9 mouse cellular contexts compared by ENCODE assay signal in genomic region chr2:25364313-25364712, GRCm38 (mm10). TPM values are rescaled to one million over a fixed set of nuclear protein-coding genes. Genes with fewer than 3 reads are reported as not detected.
A peak's percentile ranks its signal among the peaks of the same experiment; 100 is the strongest.
DNase-seq lines count a peak whose midpoint lies in the region; ATAC-seq and TF ChIP-seq lines count a peak whose summit lies in the region.
"Had no signal": no experiment of that assay in that cellular context is flagged by ENCODE, and none has a peak within 500 bp of the region (broad histone marks: within the 10 kb centered on the region; RNA-seq: fewer than 3 reads in every experiment).

No protein-coding gene starts in this region.

- peak overlapping the region; percentile 49; the same call in 1 of the 2 replicates for H3K4me3 ChIP-seq in kidney, embryonic 14.5 days (ENCODE audit: low read length)
- peak overlapping the region; percentile 91 for H3K4me3 ChIP-seq in G1E (ENCODE audit: low read depth, low read length)
- peak overlapping the region; percentile 66 for H3K4me3 ChIP-seq in embryonic facial prominence, embryonic 13.5 days
- H3K4me3 ChIP-seq in liver, embryonic 13.5 days (replicated peaks): peak overlapping the region; percentile 70

- H3K9me3 ChIP-seq in kidney, embryonic 14.5 days (ENCODE audit: control insufficient read depth, low read length): no peaks in the 10 kb centered on the region
- no peaks in the 10 kb centered on the region for H3K9me3 ChIP-seq in G1E (replicated peaks)
- H3K9me3 ChIP-seq in embryonic facial prominence, embryonic 13.5 days: no peaks in the 10 kb centered on the region
- no peaks in the 10 kb centered on the region for H3K9me3 ChIP-seq in liver, embryonic 13.5 days (replicated peaks)
- H3K9me3 ChIP-seq: forebrain, embryonic 15.5 days had no signal

- H3K27me3 ChIP-seq in kidney, embryonic 14.5 days (ENCODE audit: control insufficient read depth, insufficient read depth, low read length): peaks cover 7% of the 10 kb centered on the region; the same call in 1 of the 2 replicates
- H3K27me3 ChIP-seq in G1E (ENCODE audit: insufficient read depth, low read length): no peaks in the 10 kb centered on the region
- peaks cover 36% of the 10 kb centered on the region for H3K27me3 ChIP-seq in embryonic facial prominence, embryonic 13.5 days
- peaks cover 29% of the 10 kb centered on the region for H3K27me3 ChIP-seq in liver, embryonic 13.5 days

- TF ChIP-seq CTCF in G1E (IDR thresholded peaks at IDR 0.05; ENCODE audit: low read depth, low read length): no peak

- peaks cover 12% of the 10 kb centered on the region for H3K4me1 ChIP-seq in kidney, embryonic 14.5 days (ENCODE audit: control insufficient read depth, insufficient read depth, low read length)
- peaks cover 52% of the 10 kb centered on the region for H3K4me1 ChIP-seq in G1E (ENCODE audit: insufficient read depth, low read depth, low read length)
- no peaks in the 10 kb centered on the region for H3K4me1 ChIP-seq in embryonic facial prominence, embryonic 13.5 days
- peaks cover 32% of the 10 kb centered on the region for H3K4me1 ChIP-seq in liver, embryonic 13.5 days (replicated peaks)

- WGBS in kidney, embryonic 14.5 days: 90% methylated on average over 4 of the region's 4 CpGs
- WGBS in embryonic facial prominence, embryonic 13.5 days: 84% methylated on average over 4 of the region's 4 CpGs
- 90% methylated on average over 4 of the region's 4 CpGs for WGBS in liver, embryonic 13.5 days (ENCODE audit: insufficient replicate concordance)

- no peak overlapping the region for H3K27ac ChIP-seq in kidney, embryonic 14.5 days (ENCODE audit: low read depth, low read length)
- no peak overlapping the region for H3K27ac ChIP-seq in embryonic facial prominence, embryonic 13.5 days
- H3K27ac ChIP-seq in liver, embryonic 13.5 days: no peak overlapping the region
- H3K27ac ChIP-seq: forebrain, embryonic 15.5 days had no signal

- H3K36me3 ChIP-seq in kidney, embryonic 14.5 days (ENCODE audit: control insufficient read depth, insufficient read depth, low read length): no peaks in the 10 kb centered on the region
- H3K36me3 ChIP-seq in G1E (replicated peaks): peaks cover 56% of the 10 kb centered on the region
- H3K36me3 ChIP-seq in embryonic facial prominence, embryonic 13.5 days: no peaks in the 10 kb centered on the region; the same call in none of the 2 replicates
- H3K36me3 ChIP-seq in liver, embryonic 13.5 days: peaks cover 11% of the 10 kb centered on the region; the same call in 1 of the 2 replicates
- H3K36me3 ChIP-seq: forebrain, embryonic 15.5 days had no signal

- H3K9ac ChIP-seq in kidney, embryonic 14.5 days (ENCODE audit: low read depth, low read length): no peak overlapping the region
- H3K9ac ChIP-seq in embryonic facial prominence, embryonic 13.5 days: peak overlapping the region; percentile 83; the same call in 1 of the 2 replicates
- peak overlapping the region; percentile 70; the same call in 1 of the 2 replicates for H3K9ac ChIP-seq in liver, embryonic 13.5 days

- no peak for ATAC-seq in kidney, embryonic 14.5 days (ENCODE audit: low FRiP score, low TSS enrichment)
- ATAC-seq in G1E (ENCODE audit: extremely low read depth, insufficient number of reproducible peaks, low FRiP score, poor library complexity, severe bottlenecking): no peak
- no peak for ATAC-seq in embryonic facial prominence, embryonic 13.5 days (ENCODE audit: insufficient number of reproducible peaks, insufficient read depth, low FRiP score, low TSS enrichment, low read depth)
- no peak for ATAC-seq in liver, embryonic 13.5 days (ENCODE audit: low read depth)

- H3K4me2 ChIP-seq in kidney, embryonic 14.5 days (replicated peaks; ENCODE audit: low read depth, low read length): 0 out of 2 replicates have a peak overlapping the region, but pooled peaks have one; percentile 87
- H3K4me2 ChIP-seq in embryonic facial prominence, embryonic 13.5 days: peak overlapping the region; percentile 96
- H3K4me2 ChIP-seq in liver, embryonic 13.5 days: peak overlapping the region; percentile 96

- DNase-seq in kidney, adult 18-20 months: no peak
- DNase-seq in G1E (ENCODE audit: low spot score): no peak
- DNase-seq in liver, embryonic 13.5 days: no peak
- DNase-seq in left cerebral cortex, adult 8-10 months (ENCODE audit: low spot score in 2 of 2): no peak
- DNase-seq in layer of hippocampus, adult 18-20 months (ENCODE audit: low spot score in 2 of 2): no peak
- DNase-seq in ovary, adult 18-20 months (ENCODE audit: low spot score): no peak

RNA-seq across cellular contexts. Expression of gene Uap1l1, which starts 1.2 kb away (rescaled TPM):
- polyA plus RNA-seq in kidney, embryonic 14.5 days (2014; fragmentation: Nextera tagmentation; extraction: Ambion mirVana): 19.3 and 25.0 TPM in 2 replicates
- 51.2 and 53.9 TPM in 2 replicates for total RNA-seq in G1E (2014; fragmentation: Nextera tagmentation)
- total RNA-seq in G1E (2017): 56.4 and 118 TPM in 2 replicates
- 21.0 and 22.8 TPM in 2 replicates for polyA plus RNA-seq in G1E (2012)
- polyA plus RNA-seq in embryonic facial prominence, embryonic 13.5 days (2015; fragmentation: Nextera tagmentation; extraction: Ambion mirVana): 9.9 and 14.9 TPM in 2 replicates
- polyA plus RNA-seq in liver, embryonic 13.5 days (2015; fragmentation: Nextera tagmentation; extraction: Ambion mirVana): 13.4 and 16.1 TPM in 2 replicates
- total RNA-seq in left cerebral cortex, adult 8-10 months (2022): 10 to 100 TPM; 20.9 to 31.0 (median 25.8) TPM
- 10 to 100 TPM; 15.6 to 19.1 TPM for total RNA-seq in layer of hippocampus, adult 18-20 months (2021)

RNA-seq across cellular contexts. Expression of gene Sapcd2, which starts 7.8 kb away (rescaled TPM):
- 45.1 and 47.2 TPM in 2 replicates for polyA plus RNA-seq in kidney, embryonic 14.5 days (2014; fragmentation: Nextera tagmentation; extraction: Ambion mirVana)
- total RNA-seq in G1E (2014; fragmentation: Nextera tagmentation) (9.9 and 14.4 TPM in 2 replicates), G1E (2017) (20.6 and 28.1 TPM in 2 replicates)
- 108 and 129 TPM in 2 replicates for polyA plus RNA-seq in G1E (2012)
- polyA plus RNA-seq in embryonic facial prominence, embryonic 13.5 days (2015; fragmentation: Nextera tagmentation; extraction: Ambion mirVana): 38.9 and 47.9 TPM in 2 replicates
- polyA plus RNA-seq in liver, embryonic 13.5 days (2015; fragmentation: Nextera tagmentation; extraction: Ambion mirVana): 30.0 and 30.6 TPM in 2 replicates
- total RNA-seq in left cerebral cortex, adult 8-10 months (2022): 1 to 10 TPM; 1.7 to 3.8 (median 2.3) TPM
- 1 to 10 TPM; 3.2 to 4.1 TPM for total RNA-seq in layer of hippocampus, adult 18-20 months (2021)

RNA-seq across cellular contexts. Expression of gene Dpp7, which starts 8.2 kb away (rescaled TPM):
- polyA plus RNA-seq in kidney, embryonic 14.5 days (2014; fragmentation: Nextera tagmentation; extraction: Ambion mirVana): 15.4 and 16.2 TPM in 2 replicates
- 5.5 and 8.6 TPM in 2 replicates for total RNA-seq in G1E (2014; fragmentation: Nextera tagmentation)
- 71.4 and 95.5 TPM in 2 replicates for total RNA-seq in G1E (2017)
- polyA plus RNA-seq in G1E (2012): 4.5 and 7.7 TPM in 2 replicates
- polyA plus RNA-seq in embryonic facial prominence, embryonic 13.5 days (2015; fragmentation: Nextera tagmentation; extraction: Ambion mirVana): 23.0 and 25.5 TPM in 2 replicates
- polyA plus RNA-seq in liver, embryonic 13.5 days (2015; fragmentation: Nextera tagmentation; extraction: Ambion mirVana): 9.0 and 10.5 TPM in 2 replicates
- 10 to 100 TPM; 35.1 to 50.7 (median 37.9) TPM for total RNA-seq in left cerebral cortex, adult 8-10 months (2022)
- total RNA-seq in layer of hippocampus, adult 18-20 months (2021): 10 to 100 TPM; 35.4 to 36.7 TPM

RNA-seq across cellular contexts. Expression of gene Entpd2, which starts 31.4 kb away (rescaled TPM):
- polyA plus RNA-seq in kidney, embryonic 14.5 days (2014; fragmentation: Nextera tagmentation; extraction: Ambion mirVana): 2.0 and 2.7 TPM in 2 replicates
- total RNA-seq in G1E (2014; fragmentation: Nextera tagmentation): not detected in 2 replicates
- not detected in 2 replicates for total RNA-seq in G1E (2017)
- 0.03 TPM in 1 of 2 replicates, not detected in the other for polyA plus RNA-seq in G1E (2012)
- polyA plus RNA-seq in embryonic facial prominence, embryonic 13.5 days (2015; fragmentation: Nextera tagmentation; extraction: Ambion mirVana): 0.87 and 1.1 TPM in 2 replicates
- polyA plus RNA-seq in liver, embryonic 13.5 days (2015; fragmentation: Nextera tagmentation; extraction: Ambion mirVana): 0.40 and 0.41 TPM in 2 replicates
- total RNA-seq in left cerebral cortex, adult 8-10 months (2022): 10 to 100 TPM; 13.1 to 17.5 (median 16.2) TPM
- 10 to 100 TPM; 16.3 to 17.7 TPM for total RNA-seq in layer of hippocampus, adult 18-20 months (2021)

RNA-seq across cellular contexts. Expression of gene Man1b1, which starts 32.2 kb away (rescaled TPM):
- 89.9 and 106 TPM in 2 replicates for polyA plus RNA-seq in kidney, embryonic 14.5 days (2014; fragmentation: Nextera tagmentation; extraction: Ambion mirVana)
- 38.3 and 47.0 TPM in 2 replicates for total RNA-seq in G1E (2014; fragmentation: Nextera tagmentation)
- 45.3 and 57.2 TPM in 2 replicates for total RNA-seq in G1E (2017)
- 9.9 and 18.0 TPM in 2 replicates for polyA plus RNA-seq in G1E (2012)
- 61.1 and 79.4 TPM in 2 replicates for polyA plus RNA-seq in embryonic facial prominence, embryonic 13.5 days (2015; fragmentation: Nextera tagmentation; extraction: Ambion mirVana)
- polyA plus RNA-seq in liver, embryonic 13.5 days (2015; fragmentation: Nextera tagmentation; extraction: Ambion mirVana): 18.8 and 27.1 TPM in 2 replicates
- total RNA-seq in left cerebral cortex, adult 8-10 months (2022): 10 to 100 TPM; 57.3 to 64.7 (median 61.0) TPM
- total RNA-seq in layer of hippocampus, adult 18-20 months (2021): 10 to 100 TPM; 59.6 to 62.4 TPM
